Mouse (Mus musculus): ENCODE measurements around the gene Elk3.

Elk3 gene

DNA sequence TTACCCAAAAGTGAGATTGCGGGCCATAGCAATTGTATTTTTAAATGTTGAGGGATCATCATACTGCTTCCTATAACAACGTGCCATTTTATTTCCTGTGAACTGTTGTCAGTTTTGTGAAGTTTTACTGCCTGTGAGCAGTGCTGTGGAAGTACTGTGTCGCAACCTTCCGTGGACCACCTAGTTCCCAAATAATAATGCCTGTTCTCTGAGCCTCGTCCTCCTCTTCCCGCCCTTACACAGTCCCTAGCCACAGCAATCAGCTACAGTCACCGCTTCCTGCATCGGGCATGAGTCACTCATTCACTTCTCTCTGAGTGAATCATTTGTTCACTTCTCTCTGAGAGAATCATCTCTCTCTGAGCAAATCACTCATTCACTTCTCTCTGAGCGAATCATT lies 76.2 kb downstream of the Elk3 start:
- DNase-seq = no peak

DNA sequence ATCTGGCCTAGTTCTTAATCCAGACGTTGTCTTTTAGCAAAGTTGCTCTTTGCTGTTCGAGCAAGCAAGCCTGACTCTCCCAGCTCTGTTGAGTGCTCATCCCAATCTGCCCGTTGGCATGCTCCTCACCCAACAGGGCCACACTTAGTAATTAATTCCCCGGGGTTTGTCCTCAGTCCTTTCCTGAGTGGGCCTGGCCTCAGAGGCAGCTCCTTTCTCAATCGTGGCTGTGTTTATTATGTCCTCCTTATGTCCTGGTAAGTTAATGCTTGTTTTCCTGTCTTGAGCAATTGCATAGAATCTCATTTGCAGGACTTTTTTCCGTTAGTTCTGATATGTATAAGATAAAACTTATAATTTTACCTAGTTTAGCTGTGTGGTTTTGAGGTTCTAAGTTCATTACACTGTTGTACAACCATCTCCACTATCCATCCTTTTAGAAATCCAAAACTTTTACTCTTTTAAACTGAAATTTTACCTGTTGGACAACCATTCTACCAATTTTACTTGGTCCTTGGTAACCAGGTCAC lies 77.2 kb downstream of the Elk3 start:
- no peak for DNase-seq

DNA sequence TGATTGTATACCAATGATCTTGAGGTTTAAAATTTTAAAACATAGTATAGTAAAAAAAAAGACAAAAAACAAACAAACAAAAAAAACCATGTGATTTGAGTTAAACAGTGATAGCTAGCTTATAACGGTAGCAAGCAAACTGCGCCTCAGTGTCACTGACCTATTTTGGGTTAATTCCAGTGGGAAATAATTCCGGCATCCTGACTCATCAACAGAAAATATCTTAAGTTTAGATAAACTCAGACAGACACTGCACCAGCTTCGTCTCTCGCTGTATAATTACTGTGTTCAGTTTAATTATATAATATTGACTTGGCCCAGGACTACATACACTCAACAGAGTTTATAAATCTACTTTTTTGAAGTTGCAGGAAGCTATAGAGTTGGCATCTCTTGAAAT lies 79.0 kb downstream of the Elk3 start:
- DNase-seq = no peak

DNA sequence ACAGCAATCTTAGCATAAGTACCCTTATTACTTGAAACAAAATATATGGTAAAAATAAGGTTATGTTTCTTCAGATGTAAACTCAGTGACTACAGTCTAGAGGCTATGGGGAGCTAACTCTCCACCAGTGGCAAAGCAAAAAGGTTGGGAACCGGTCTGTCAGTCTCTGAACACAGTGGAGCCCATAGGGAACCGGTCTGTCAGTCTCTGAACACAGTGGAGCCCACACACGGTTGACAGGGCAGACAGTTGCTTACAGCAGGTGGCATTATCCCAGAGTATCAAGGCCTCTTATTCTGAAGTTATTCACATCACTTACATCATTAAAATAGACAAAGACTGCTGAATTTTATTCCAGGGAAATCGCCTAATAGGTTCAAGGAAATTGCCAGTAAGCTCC lies 79.4 kb downstream of the Elk3 start:
- no peak for DNase-seq

DNA sequence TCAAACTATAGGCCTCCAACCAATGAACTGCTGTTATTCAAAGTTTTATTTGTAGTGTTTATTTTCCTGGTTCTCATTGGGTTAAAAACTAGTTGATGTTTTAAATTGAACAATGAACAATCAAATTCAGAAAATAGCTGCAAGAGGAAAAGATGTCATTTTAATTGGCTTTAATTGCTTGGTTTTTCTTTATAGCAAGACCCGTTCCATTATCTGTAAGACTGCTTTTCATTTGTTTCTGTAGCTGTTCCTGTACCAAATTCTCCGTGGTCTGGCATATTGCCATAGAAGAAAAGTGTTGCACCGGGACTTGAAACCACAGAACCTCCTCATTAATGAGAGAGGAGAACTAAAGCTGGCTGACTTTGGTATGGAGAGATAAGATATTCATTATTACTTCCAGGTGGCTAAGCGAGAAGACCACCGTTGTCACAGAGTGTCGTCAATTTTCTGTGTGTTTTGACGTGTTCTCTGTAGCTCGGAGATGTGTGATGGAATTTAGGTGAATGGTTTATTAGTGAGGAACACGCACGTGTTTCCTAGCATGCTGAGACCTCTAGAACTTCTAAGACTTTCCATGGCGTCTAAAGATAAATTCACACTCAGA lies 82.4 kb downstream of the Elk3 start:
- no peak for DNase-seq

DNA sequence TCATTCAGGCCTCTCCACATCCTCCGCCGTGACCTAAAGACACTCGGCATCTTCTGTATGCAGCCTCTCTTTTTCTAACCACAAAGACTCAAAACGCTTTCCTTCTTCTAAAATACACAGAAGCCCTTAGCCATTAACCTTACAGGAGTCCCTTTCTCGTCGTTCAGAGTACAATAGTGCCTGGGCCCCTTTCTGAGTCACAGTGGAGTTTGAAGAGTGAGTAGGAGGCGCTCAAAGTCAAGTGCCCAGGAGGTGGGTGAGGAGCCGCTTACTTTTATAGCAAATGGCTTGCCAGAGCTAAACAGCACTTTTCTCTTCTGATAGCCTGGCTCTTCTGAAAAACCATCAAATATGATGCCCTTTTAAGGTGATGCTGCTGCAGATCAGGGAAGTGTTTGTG lies 83.0 kb downstream of the Elk3 start:
- no peak for DNase-seq

DNA sequence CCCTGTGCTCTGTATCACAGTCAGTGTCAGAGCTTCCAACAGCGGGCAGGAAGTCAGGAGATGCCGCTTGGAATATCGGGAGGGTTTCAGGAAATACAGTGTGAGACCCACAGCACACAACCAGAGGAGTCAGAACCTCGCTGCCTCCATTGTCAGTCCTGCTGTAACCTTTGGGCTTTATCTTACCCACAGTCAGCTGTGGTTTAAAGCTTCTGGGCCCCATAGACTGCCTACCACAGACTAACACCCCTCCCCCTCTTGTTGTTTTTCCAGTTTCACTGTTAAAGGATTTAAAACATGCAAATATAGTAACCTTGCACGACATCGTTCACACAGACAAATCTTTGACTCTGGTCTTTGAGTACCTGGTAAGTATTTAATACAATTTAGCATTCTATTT lies 85.2 kb downstream of the Elk3 start:
- DNase-seq = no peak

DNA sequence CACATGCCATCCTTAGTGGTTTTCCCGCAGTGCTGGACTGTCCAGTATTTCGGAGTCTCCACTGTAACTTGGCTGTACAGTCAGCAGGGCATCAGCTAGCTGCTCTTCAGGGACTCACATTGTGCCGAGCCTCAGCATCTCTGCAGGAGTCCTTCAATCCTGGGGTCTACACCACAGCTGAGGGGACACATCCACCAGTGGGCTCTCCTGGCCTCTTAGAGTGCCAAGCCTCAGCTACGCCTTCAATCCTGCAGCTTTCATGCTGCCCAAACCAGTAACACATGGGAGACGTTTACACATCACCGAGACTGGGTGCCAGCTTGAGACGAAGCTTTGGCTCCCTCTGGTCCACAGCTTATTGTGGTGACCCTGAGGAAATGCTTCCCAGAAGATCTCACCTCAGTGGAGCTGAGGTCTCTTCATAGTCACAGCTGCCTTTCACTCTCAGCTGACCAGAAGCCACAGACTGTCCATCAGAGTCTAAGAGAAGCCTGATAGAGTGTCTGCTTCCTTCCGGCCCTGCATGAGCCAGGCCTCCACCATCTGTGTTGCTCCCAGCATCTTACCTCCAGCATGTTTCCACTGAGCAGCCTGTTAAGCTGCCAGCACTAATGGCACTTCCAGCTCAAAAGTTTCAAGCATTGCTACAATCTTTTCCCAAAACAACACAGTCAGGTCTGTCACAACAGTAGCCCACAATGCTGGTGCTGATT lies 95.7 kb downstream of the Elk3 start:
- no peak for DNase-seq

DNA sequence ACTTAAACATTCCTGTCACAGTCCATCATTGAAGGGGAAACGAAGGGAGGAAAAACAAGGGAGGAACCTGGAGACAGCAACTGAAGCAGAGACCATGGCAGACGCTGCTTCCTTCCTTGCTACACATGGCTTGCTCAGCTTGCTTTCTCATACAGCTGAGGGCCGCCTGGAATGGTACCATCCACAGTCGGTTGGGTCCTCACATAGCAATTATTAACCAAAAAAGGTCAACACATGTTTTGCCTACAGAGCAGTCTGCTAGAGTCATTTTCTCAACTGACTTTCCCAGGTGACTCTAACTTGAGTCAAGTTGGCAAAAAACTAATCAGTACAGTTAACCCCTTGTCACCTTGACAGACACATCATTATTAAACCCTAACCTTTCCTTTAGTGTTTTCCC lies 96.7 kb downstream of the Elk3 start:
- DNase-seq = peak; percentile 27 to 48

DNA sequence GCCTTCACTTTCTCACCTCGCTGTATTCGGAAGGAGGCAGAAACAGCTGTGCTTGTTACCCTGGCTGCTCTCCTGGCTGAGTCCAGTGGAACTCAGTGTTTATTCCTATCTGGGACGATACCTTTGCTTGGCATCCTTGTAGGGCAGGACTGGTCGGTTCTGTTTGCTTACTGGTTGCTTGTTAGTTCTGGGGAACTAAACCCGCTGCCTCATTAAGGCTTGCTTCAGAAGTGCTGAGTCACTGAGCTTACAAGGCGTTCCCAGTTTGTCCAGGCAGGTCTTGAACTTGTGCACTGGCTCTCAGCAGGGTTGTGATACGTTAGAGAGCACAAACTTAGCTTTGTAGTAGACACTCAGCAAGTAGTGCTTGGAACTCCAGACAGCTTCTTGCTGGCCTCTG lies 97.6 kb downstream of the Elk3 start:
- no peak for DNase-seq

DNA sequence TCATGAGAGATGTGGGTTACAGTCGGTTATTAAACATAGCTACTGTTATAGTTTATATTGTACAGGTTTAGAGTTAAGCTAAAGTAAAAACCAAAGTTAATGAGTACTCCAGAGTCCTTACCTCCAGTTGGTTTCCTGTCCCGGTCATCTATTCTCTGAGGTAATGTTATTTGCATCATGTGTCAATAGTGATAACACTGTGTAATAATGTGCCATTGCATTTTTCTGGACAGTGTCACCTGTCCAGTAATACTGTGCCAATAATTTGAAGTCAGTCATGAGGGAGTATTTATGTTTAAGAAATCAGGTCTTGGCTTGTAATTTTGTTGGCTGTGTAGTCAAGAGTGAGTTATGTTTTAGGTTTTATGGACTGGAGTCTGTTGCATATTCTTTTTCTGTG lies 98.2 kb downstream of the Elk3 start:
- no peak for DNase-seq

DNA sequence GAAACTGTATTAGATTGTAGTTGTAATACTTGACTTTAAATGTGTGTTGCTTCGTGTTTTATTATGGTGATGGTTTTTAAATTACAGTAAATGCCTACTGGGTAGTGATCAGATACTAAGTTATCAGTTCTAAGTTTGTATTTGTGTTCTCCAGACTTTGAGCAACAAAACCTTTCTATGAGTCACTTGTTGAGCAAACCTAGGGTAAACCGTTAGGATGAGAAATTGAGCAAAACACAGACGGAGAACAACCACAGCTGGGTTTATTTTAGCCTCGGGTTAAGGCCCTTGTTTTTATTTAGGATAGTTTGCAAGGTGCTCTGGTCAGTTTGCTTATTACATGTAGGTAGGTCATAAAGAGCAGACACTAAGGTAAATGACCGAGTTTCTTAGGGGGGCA lies 103.8 kb downstream of the Elk3 start:
- no peak for DNase-seq

DNA sequence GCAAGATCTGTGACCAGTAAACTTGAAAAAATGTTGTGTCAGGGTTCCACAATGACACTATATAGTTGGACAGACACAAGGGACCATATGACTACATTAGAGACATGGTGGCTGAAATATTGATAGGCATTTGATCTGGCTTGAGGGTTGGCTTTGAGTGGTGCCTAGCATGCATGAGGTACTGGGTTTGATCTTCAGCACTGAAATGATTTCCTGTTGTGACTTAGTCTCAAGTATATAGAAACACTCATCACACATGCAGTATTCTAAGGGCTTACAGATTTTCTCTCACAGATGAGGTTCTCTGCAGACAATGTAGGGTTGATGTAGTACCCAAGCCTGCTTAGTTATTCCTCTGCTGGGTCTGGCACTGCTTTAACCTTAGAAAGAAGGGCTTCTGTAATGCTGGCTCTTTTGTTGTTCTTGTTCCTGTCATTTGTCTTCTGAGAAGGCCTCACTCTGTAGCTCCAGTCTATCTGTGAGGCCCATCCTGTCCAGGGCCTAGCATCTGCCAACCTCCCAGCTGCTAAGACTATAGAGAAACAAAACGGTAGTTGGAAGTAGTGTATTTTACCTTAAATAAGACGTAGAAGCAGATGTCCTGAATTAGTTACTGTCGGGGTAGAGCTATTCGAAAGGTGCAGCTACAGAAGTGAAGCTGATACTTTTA lies 105.5 kb downstream of the Elk3 start:
- DNase-seq = no peak

DNA sequence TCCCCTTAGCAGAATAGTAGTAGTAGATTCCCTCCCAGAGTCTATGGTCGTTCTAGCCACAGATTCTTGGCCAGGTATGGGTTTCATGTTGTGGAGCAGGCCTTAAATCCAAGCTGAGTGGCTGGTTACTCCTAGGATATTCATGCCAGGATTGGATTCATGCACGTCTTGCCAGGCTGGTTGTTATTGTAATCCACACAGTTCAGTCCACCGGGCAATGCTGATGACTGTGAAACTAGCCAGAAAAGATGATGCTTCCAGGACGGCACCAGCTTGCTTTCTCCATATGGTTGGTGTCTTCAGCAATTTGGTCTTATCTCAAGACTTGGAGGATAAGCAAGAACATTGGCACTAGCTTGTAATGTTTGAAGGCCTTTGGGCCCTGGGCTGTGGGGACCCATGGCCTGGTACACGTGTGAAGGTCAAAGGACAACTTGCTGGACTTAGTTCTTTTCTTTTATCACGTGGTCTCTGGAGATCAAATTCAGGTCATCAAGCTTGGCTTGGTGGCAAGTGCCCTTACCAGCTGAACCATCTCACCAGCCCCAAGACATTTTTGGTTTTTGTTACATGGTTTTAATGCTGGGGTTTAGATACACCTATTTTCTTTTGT lies 109.0 kb downstream of the Elk3 start:
- DNase-seq = no peak

DNA sequence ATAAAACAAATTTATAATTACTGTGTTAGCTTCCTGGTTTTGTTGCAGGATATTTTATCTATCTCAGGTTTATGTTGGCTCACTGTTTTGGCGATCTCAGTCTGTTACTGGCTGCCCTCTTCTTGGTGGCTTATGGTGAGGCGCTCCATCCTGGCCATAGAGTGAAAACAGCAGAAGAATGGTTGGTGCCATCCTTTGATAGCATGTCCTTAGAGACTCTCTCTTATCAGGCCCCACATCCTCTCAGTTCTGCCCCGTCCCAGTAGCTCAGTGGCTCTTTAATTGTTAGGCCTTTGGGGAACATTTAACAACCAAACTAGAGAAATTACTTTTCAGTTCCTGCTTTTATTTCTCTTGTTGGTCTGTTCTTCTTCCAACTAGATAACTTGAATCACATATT lies 112.0 kb downstream of the Elk3 start:
- no peak for DNase-seq

Measured in kidney, postnatal 4 days (tissue).